Mouse (Mus musculus): ENCODE measurements around the gene Fam221b.

DNA sequence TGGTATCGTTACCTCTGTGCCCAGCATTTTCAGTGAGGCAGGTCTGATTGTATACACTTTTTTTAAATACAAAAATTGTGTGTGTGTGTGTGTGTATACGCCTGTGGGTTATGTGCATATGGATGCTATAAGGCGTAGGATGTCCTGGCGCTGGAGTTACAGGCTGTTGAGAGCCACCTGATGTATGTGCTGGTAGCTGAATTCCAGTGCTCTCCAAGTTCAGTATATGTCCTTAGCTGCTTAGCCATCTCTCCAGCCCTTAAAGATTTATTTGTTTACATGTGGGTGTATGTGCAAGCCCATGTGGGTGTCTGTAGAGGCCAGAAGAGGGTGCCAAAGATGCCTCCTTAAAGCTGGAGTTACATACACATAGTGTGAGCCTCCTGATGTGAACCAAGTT is 11.8 kb downstream of the Fam221b start:
- TF ChIP-seq CTCF (conservative IDR thresholded peaks at IDR 0.05; ENCODE audit: low read length) (no peak), NANOG (IDR thresholded peaks at IDR 0.05; ENCODE audit: borderline replicate concordance, low read length) (no peak), POU5F1 (IDR thresholded peaks at IDR 0.05; ENCODE audit: borderline replicate concordance, low read length) (no peak)
